Mouse (Mus musculus) megakaryocyte-erythroid progenitor cell, adult 5 weeks (primary cell): Measurements from ENCODE around the gene Fbxw19. TPM values are rescaled to one million over a fixed set of nuclear protein-coding genes. Genes with fewer than 3 reads are reported as not detected.

Experiments used
- polyA plus RNA-seq: library from polyadenylated mRNA; stranded (reverse); fragments of >175 nt; gene quantifications from 2 replicates; pipeline ENCODE4 v1.2.3, GENCODE M21; 2012

Gene Fbxw19
- polyA plus RNA-seq = not detected in 2 replicates

GRCm38 (mm10) chr9:109495775-109496174, at the start of gene Fbxw19:
Gene Fbxw19, minus strand, starts transcription at chr9:109495875.

DNA sequence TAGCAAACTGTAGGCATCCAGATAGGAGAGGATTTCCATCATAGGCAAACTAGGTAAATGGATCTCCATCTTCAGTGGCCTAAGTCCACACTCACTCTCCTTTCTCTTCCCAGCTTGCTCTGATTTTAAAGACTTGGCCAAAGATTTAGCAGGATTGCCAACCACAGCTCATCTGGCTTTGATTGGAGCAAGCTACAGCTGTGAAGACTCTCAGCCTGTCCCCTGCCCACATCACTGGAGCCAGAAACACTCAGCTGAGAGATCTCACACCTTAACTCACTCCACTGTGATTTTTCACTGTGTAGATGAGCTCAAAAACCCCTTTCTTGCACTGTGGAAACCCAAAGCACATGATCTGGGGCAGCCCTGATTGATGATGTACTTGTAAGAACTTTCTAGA, 46.6 kb downstream of the Fbxw19 start, which contains the start of gene Fbxw16:
Gene Fbxw16 (minus strand): TSS at position 101 of the 400 bp plus-strand sequence.

Other genes with a start within 250 kb of the Fbxw19 start
- not detected in 2 replicates for gene Fbxw14, start 208.2 kb downstream of the Fbxw19 start, polyA plus RNA-seq
- not detected in 2 replicates for gene Fbxw28, start 156.2 kb downstream of the Fbxw19 start, polyA plus RNA-seq
- gene Fbxw22, start 91.6 kb downstream of the Fbxw19 start, polyA plus RNA-seq = not detected in 2 replicates
- not detected in 2 replicates for gene Fbxw16, start 46.7 kb downstream of the Fbxw19 start, polyA plus RNA-seq
- not detected in 2 replicates for gene Fbxw15, start 72.4 kb upstream of the Fbxw19 start, polyA plus RNA-seq
- not detected in 2 replicates for gene Fbxw24, start 130.2 kb upstream of the Fbxw19 start, polyA plus RNA-seq
- not detected in 2 replicates for gene Fbxw25, start 168.8 kb upstream of the Fbxw19 start, polyA plus RNA-seq
- not detected in 2 replicates for gene Fbxw18, start 206.8 kb upstream of the Fbxw19 start, polyA plus RNA-seq